Mouse (Mus musculus) embryonic facial prominence, embryonic 14.5 days (tissue): Measurements from ENCODE around the gene Znhit2. TPM values are rescaled to one million over a fixed set of nuclear protein-coding genes. Genes with fewer than 3 reads are reported as not detected.

ENCODE experiments used
- ATAC-seq: fragments of 200-750 bp; cut with Nextera tagmentation; 2 replicates; pipeline ENCODE4 v1.8.0; 2017; ENCODE audit warnings: low read depth, moderate number of reproducible peaks, moderate TSS enrichment
- DNase-seq: peaks from one replicate; pipeline ENCODE4 v3.0.0-alpha.2; 2015; ENCODE audit warnings: low spot score
- H3K27ac ChIP-seq: fragments of 300-500 bp; sonication (generic); replicated peaks from 2 replicates; pipeline ENCODE4 v1.5.1; 2014; ENCODE audit warnings: low read depth, mild to moderate bottlenecking, low read length, moderate library complexity
- H3K27me3 ChIP-seq: fragments of 300-500 bp; sonication (generic); replicated peaks from 2 replicates; pipeline ENCODE4 v1.6.1; 2014; ENCODE audit warnings: low read length; ENCODE audit not compliant: control insufficient read depth, insufficient read depth
- H3K36me3 ChIP-seq: fragments of 300-500 bp; sonication (generic); 2 replicates; pipeline ENCODE4 v1.6.1; 2014; ENCODE audit warnings: low read length, mixed read lengths; ENCODE audit not compliant: control insufficient read depth, insufficient read depth
- H3K4me1 ChIP-seq: fragments of 300-500 bp; sonication (generic); 2 replicates; pipeline ENCODE4 v1.6.1; 2014; ENCODE audit warnings: antibody characterized with exemption, low read length; ENCODE audit not compliant: control insufficient read depth, insufficient read depth
- H3K4me2 ChIP-seq: fragments of 300-500 bp; sonication (generic); 2 replicates; pipeline ENCODE4 v1.6.1; 2014; ENCODE audit warnings: low read depth, mild to moderate bottlenecking, low read length, moderate library complexity, mixed read lengths
- H3K4me3 ChIP-seq: fragments of 300-500 bp; sonication (generic); 2 replicates; pipeline ENCODE4 v1.5.1; 2014; ENCODE audit warnings: low read depth, mild to moderate bottlenecking, low read length
- H3K9ac ChIP-seq: fragments of 300-500 bp; sonication (generic); 2 replicates; pipeline ENCODE4 v1.6.1; 2014; ENCODE audit warnings: low read depth, mild to moderate bottlenecking, low read length, moderate library complexity, mixed read lengths
- H3K9me3 ChIP-seq: fragments of 300-500 bp; sonication (generic); 2 replicates; pipeline ENCODE4 v1.6.1; 2016; ENCODE audit warnings: low read length; ENCODE audit not compliant: control insufficient read depth
- WGBS: fragments of 180-500 bp; shearing (Covaris S2); extraction: QIAGEN DNeasy Blood & Tissue Kit; methylation state at CpG from one replicate; pipeline ENCODE4 v1.1.7; 2014; 5-methylcytosine and 5-hydroxymethylcytosine counted together
- polyA plus RNA-seq: library from polyadenylated mRNA; unstranded; fragments of >200 nt; fragmentation: Nextera tagmentation; extraction: Ambion mirVana; gene quantifications from 2 replicates; pipeline ENCODE4 v1.2.1, GENCODE M21; 2014

The Znhit2 gene
- polyA plus RNA-seq, 1 experiment from 2014 or later: 33.6 TPM

GRCm38 (mm10) chr19:6052516-6052915, 8.5 kb upstream of the Znhit2 start:
- Histone ChIP-seq H3K9me3 (no peaks in the 10 kb centered on the region), H3K36me3 (peaks cover 81% of the 10 kb centered on the region), H3K27ac (no peak overlapping the region), H3K4me3 (no peak overlapping the region), H3K27me3 (no peaks in the 10 kb centered on the region), H3K4me2 (no peak overlapping the region), H3K9ac (no peak overlapping the region), H3K4me1 (peaks cover 12% of the 10 kb centered on the region)
- ATAC-seq (no peak), DNase-seq (no peak)
- WGBS: 90% methylated on average over 6 of the region's 7 CpGs

- WGBS: 85% methylated on average over 5 of the region's 5 CpGs
- ATAC-seq: no peak
- Histone ChIP-seq H3K4me3 (no peak overlapping the region), H3K4me1 (peaks cover 9% of the 10 kb centered on the region), H3K9ac (no peak overlapping the region), H3K27me3 (no peaks in the 10 kb centered on the region), H3K27ac (no peak overlapping the region), H3K36me3 (peaks cover 74% of the 10 kb centered on the region), H3K9me3 (no peaks in the 10 kb centered on the region), H3K4me2 (no peak overlapping the region)
- DNase-seq: no peak
Observed at GRCm38 (mm10) chr19:6054296-6054695, 6.7 kb upstream of the Znhit2 start.

GRCm38 (mm10) chr19:6056696-6057095, 4.3 kb upstream of the Znhit2 start:
- H3K36me3 ChIP-seq: peaks cover 57% of the 10 kb centered on the region
- DNase-seq (no peak), ATAC-seq (no peak)
- H3K4me1 ChIP-seq: peaks cover 9% of the 10 kb centered on the region
- no peaks in the 10 kb centered on the region for H3K9me3 ChIP-seq
- H3K27me3 ChIP-seq: no peaks in the 10 kb centered on the region
- H3K9ac ChIP-seq: peak overlapping the region; percentile 94
- peak overlapping the region; percentile 68 for H3K4me2 ChIP-seq
- no peak overlapping the region for H3K27ac ChIP-seq
- H3K4me3 ChIP-seq: peak overlapping the region; percentile 49
- WGBS: 56% methylated on average over 4 of the region's 4 CpGs

GRCm38 (mm10) chr19:6057313-6058096, 3.5 kb upstream of the Znhit2 start, which contains the start of the genes Mrpl49 and Fau:
Gene Mrpl49, minus strand, starts transcription at chr19:6057785.
Gene Fau, plus strand, starts transcription at chr19:6057844.
- Histone ChIP-seq H3K9me3 (no peaks in the 10 kb centered on the region), H3K4me2 (peak within 1 kb of the TSS; percentile 68), H3K36me3 (peaks cover 49% of the 10 kb centered on the region), H3K4me1 (peaks cover 17% of the 10 kb centered on the region), H3K27me3 (no peaks in the 10 kb centered on the region), H3K9ac (peak within 1 kb of the TSS; percentile 94), H3K4me3 (peak within 1 kb of the TSS; percentile 49), H3K27ac (peak within 1 kb of the TSS; percentile 81)
- ATAC-seq (peak; percentile 83), DNase-seq (peak; percentile 98)
- under 1% methylated on average over 53 of the region's 63 CpGs for WGBS

- ATAC-seq (no peak), DNase-seq (no peak)
- Histone ChIP-seq H3K36me3 (peaks cover 39% of the 10 kb centered on the region), H3K9ac (peak overlapping the region; percentile 94), H3K9me3 (no peaks in the 10 kb centered on the region), H3K27ac (peak overlapping the region; percentile 81), H3K27me3 (no peaks in the 10 kb centered on the region), H3K4me2 (peak overlapping the region; percentile 68), H3K4me3 (peak overlapping the region; percentile 49), H3K4me1 (peaks cover 20% of the 10 kb centered on the region)
- 34% methylated on average over 5 of the region's 5 CpGs for WGBS
Observed at GRCm38 (mm10) chr19:6058513-6058912, 2.5 kb upstream of the Znhit2 start.

GRCm38 (mm10) chr19:6058966-6059365, 2.0 kb upstream of the Znhit2 start:
- Histone ChIP-seq H3K27me3 (no peaks in the 10 kb centered on the region), H3K27ac (peak overlapping the region; percentile 81; the same call in 1 of the 2 replicates), H3K36me3 (peaks cover 34% of the 10 kb centered on the region), H3K9ac (peak overlapping the region; percentile 94), H3K4me3 (peak overlapping the region; percentile 49), H3K9me3 (no peaks in the 10 kb centered on the region), H3K4me1 (peaks cover 20% of the 10 kb centered on the region), H3K4me2 (peak overlapping the region; percentile 68)
- no peak for ATAC-seq
- no peak for DNase-seq
- WGBS: 87% methylated on average over 5 of the region's 5 CpGs

GRCm38 (mm10) chr19:6061641-6062302, 780 bp downstream of the Znhit2 start:
- peak overlapping the region; percentile 94 for H3K9ac ChIP-seq
- ATAC-seq (no peak), DNase-seq (peak; percentile 42)
- 7% methylated on average over 27 of the region's 44 CpGs for WGBS
- peak overlapping the region; percentile 100 for H3K4me2 ChIP-seq
- peaks cover 23% of the 10 kb centered on the region for H3K4me1 ChIP-seq
- peaks cover 14% of the 10 kb centered on the region for H3K36me3 ChIP-seq
- H3K27ac ChIP-seq: peak overlapping the region; percentile 94
- no peaks in the 10 kb centered on the region for H3K27me3 ChIP-seq
- no peaks in the 10 kb centered on the region for H3K9me3 ChIP-seq
- H3K4me3 ChIP-seq: peak overlapping the region; percentile 90

GRCm38 (mm10) chr19:6062418-6062817, 1.4 kb downstream of the Znhit2 start:
- Histone ChIP-seq H3K27me3 (no peaks in the 10 kb centered on the region), H3K4me2 (peak overlapping the region; percentile 100), H3K36me3 (peaks cover 14% of the 10 kb centered on the region), H3K9ac (peak overlapping the region; percentile 94), H3K27ac (no peak overlapping the region), H3K4me1 (peaks cover 28% of the 10 kb centered on the region), H3K4me3 (peak overlapping the region; percentile 90), H3K9me3 (no peaks in the 10 kb centered on the region)
- WGBS: 52% methylated on average over 5 of the region's 5 CpGs
- DNase-seq: no peak
- ATAC-seq: no peak
